Mouse (Mus musculus): Measurements from ENCODE around the gene Syt12.

DNA sequence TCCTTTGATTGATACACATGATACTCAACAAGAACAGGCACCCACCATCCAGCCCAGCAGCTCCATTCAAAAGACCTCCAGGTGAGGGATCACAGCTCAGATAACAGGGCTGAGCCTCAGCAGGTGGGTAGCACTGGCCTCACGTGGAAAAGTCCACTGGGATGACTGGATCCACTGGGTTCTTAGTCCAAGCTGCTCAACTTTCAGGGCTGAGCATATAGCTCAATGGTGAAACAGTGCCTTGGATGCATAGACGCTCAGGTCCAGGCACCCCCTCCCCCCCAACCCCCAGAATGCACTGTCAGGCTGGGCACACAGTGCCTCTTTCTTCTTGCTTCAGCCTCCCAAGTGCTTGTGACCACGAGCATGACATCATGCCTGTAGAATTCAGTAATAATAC is 54.2 kb downstream of the Syt12 start:
- no peak for TF ChIP-seq CTCF (IDR thresholded peaks at IDR 0.05; ENCODE audit: control insufficient read depth, insufficient read depth, low read length)
- no peak for TF ChIP-seq POLR2A (IDR thresholded peaks at IDR 0.05; ENCODE audit: borderline replicate concordance, control insufficient read depth, low read depth, low read length)

Measured in bone marrow, adult 2 months (tissue).